Mouse (Mus musculus) neural tube, embryonic 10.5 days (tissue): ENCODE data around the gene Vmo1.
"Not testable (repeated sequence)": the region's sequence is repeated elsewhere in the genome, so short reads cannot be mapped to it uniquely, and the experiment has no call there.

Source experiments
- DNase-seq: peaks from one replicate; pipeline ENCODE4 v3.0.0-alpha.2; 2017; ENCODE audit warnings: low spot score; ENCODE audit errors: extremely low spot score

The Vmo1 gene

GRCm38 (mm10) chr11:70520178-70520769, 5.9 kb upstream of the Vmo1 start:
- peak; percentile 68 for DNase-seq

- DNase-seq: no peak
Observed at GRCm38 (mm10) chr11:70518923-70519322, 4.5 kb upstream of the Vmo1 start, which contains the start of gene Gltpd2. Gene Gltpd2 (plus strand): TSS chr11:70519196.

DNA sequence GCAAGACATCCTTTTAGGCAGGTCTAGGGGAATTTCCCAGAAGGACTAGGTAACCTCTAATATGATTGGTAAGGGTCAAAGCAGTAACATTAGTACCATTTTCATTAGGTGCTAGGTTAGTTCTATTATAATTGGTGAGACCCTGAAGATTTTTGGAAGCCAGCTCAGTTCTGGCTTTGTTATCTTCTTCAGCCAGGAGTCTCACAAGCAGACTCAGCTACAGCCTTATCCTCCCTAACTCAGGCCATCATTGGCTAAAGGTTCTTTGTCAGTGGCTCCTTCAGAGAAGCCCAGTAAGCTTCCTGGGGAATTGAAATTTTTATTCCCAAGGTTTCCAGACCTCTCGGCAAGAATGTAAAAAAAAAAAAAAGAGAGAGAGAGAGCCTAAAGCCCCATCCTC, 4.0 kb upstream of the Vmo1 start:
- DNase-seq: no peak

- DNase-seq: peak; percentile 21
Observed at GRCm38 (mm10) chr11:70516352-70516751, 1.9 kb upstream of the Vmo1 start.

GRCm38 (mm10) chr11:70513520-70513919, 896 bp downstream of the Vmo1 start:
- no peak for DNase-seq

DNA sequence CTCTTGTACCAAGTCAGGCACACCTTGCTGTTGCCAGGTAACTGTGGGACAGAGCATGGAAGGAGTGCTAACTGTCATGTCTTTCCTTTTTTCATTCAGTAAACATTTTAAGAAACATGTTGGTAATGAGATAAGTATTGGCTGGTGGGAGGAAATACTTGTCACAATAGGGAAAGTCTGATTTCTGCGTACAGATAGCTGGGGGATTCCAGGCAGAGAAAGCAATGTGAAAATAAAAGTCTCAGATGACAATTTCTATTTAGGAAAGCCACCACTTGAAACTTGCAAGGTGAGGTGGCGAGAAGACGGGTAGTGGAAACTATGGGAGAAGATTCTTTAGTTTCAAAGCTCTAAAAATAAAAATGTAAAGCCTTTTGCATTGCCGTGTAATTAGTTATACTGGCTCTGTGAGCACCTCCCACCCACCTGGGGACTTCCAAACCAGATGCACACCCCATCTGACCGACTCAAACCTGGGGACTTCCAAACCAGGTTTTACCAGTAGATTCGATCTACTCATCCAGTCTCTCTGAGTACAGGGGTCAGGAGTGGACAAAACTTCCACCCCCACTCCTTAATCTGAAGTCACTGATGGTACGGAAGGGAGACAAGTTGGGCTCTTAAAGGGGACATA, 1.6 kb downstream of the Vmo1 start:
- DNase-seq: no peak

- no peak for DNase-seq
Observed at GRCm38 (mm10) chr11:70511825-70512224, 2.6 kb downstream of the Vmo1 start.

GRCm38 (mm10) chr11:70511242-70511641, 3.2 kb downstream of the Vmo1 start:
- DNase-seq: no peak

DNA sequence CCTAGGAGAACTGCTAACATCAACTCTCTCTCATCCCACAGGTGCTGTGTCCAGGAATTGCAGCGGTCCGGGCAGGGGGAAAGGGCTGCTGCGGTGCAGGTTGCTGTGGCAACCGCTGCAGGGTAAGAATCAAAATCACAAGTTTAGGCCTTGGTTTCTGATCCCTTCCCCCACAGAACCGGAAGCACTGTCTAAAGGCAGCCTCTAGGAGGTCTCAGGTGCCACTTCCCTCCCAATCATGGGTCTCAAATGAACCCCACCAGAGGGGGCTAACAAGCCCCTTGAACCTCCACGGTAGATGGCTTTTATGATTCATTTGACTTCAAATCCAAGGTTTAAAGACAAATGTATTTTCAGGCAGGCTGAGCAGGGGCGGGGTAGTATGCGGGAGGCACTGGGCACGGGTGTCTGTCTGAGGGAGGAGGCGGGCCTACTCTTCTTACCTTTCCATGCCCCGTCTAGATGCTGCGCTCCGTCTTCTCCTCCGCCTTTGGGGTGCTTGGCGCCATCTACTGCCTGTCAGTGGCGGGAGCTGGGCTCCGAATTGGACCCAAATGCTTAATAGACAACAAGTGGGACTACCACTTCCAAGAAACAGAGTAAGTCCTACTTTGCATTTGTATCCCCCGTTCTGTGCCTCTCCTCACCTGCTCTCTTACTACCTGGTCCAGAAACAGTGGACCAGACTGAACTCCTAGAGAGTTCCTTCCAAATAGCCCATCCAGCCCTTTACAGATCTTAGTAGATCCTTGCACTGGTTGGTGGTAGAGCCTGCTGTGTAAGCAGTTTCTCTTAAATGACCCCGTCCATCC, 4.5 kb downstream of the Vmo1 start:
- DNase-seq: peak; percentile 53

- DNase-seq: no peak
Observed at GRCm38 (mm10) chr11:70506962-70507515, 7.4 kb downstream of the Vmo1 start.

DNA sequence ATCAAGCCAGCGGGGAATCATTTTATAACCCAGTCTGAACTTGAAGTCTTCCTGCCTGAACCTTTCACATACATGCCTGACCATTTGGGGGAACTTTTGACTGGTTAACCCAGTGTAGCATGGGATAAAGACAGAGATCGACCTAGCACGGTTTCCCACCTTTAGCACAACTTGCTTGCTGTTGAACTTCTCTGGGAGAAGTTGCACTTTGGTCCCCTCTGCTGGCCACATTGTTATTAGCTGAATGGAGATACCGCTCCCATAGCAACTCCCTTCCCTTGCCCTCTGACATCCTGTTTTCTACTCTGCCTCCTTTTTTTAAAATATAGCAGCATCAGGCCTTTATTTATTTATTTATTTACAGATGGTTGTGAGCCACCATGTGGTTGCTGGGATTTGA, 8.0 kb downstream of the Vmo1 start:
- DNase-seq: peak; percentile 49

DNA sequence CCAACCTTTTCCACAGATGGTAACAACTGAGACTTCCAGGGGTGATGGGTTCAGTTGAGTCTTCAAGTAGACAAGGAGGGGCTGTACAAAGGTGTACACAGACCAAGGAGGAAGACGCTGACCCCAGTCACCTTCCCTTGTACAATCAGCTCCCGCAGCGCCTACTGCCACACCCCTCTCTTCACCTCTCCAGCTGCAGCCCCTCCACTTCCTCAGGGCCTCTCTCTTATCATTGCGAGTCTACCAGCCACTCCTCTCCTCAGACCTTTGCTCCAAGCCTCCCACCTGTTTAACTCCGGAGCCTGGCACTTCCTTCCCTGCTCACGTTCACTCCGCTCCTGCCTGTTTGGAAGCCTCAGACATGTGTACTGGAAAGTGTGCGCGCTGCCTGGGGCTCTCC, 9.4 kb downstream of the Vmo1 start, which contains the start of gene Tm4sf5:
Tm4sf5 (plus strand) TSS at position 275 of the 400 bp plus-strand sequence.
- no peak for DNase-seq

DNA sequence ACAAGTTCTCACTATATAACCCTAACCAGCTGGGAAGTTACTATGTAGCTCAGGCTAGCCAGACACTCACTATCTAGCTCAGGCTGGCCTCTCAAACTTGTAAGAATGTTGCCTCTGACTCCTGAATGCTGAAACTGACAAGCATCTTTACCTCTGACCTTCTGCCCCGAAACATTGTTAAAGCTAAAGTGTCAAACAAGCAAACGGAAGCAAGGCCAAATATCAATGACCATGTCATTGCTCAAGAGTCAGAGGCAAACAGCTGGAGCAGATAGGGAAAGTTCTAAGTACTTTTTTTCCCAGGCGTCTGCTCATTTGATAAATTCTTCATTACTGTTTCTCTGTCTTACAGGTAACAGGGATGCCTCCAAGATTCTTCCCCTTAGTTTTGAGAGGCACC, 12.4 kb downstream of the Vmo1 start:
- DNase-seq: no peak

GRCm38 (mm10) chr11:70500476-70500812, 14.0 kb downstream of the Vmo1 start:
- no peak for DNase-seq

GRCm38 (mm10) chr11:70499566-70500475, 14.6 kb downstream of the Vmo1 start:
- DNase-seq: no peak

- no peak for DNase-seq
Observed at GRCm38 (mm10) chr11:70489684-70490083, 24.7 kb downstream of the Vmo1 start.

GRCm38 (mm10) chr11:70489138-70489537, 25.3 kb downstream of the Vmo1 start:
- DNase-seq: no peak

- DNase-seq: no peak
Observed at GRCm38 (mm10) chr11:70487816-70488215, 26.6 kb downstream of the Vmo1 start.

- no peak for DNase-seq
Observed at GRCm38 (mm10) chr11:70485498-70485897, 28.9 kb downstream of the Vmo1 start.

DNA sequence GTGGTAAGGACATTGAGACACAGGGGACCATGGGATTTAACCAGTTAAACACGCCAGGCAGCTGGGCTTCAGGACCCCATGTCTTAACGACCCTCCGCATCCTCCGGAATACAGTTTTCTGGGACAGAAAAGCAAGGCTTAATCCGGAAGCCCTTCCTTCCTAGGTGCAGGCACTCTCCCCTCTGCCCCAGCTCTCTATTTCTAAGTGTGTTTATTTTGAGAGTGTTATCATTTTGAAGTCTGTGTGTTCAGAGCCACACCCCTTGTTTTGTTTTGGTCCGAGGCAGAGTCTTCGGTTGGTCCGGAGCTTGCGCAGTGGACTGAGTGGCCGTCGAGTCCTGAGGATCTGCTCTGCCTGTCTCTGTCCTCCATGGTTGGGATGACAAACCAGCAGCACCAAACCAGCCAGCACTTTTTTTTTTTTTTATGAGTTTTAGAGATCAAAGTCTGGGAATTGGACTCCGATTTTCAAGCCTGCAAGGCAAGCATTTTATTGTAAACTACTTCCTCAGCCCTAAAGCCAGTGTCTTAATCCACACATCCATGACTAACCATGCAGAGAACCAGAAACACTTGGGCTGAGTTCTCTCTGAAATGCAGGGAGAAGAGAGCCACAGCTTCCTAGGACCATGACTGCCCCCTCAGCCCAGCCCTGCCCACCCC, 39.4 kb downstream of the Vmo1 start:
- no peak for DNase-seq

DNA sequence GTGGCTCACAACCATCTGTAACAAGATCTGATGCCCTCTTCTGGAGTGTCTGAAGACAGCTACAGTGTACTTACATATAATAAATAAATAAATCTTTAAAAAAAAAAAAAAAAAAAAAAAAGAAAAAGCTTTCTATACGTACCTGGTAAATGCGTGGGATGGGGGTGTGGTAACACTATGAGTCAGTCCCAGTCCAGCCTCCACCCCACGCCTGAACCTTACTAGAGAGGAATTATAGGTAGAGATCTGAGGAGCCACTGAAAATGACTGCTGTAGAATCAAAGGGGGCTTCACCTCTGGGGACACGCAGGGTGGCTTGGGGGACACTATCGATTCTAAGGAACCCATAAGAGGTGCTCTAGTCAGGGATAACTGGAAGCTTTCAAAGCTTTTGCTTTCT, 41.1 kb downstream of the Vmo1 start:
- DNase-seq: not testable (repeated sequence)
